Mouse (Mus musculus): ENCODE results near the gene Actg2. TPM values are rescaled to one million over a fixed set of nuclear protein-coding genes. Genes with fewer than 3 reads are reported as not detected.

The Actg2 gene
- total RNA-seq, 2 experiments from 2014 or later, result not detected

- no peak for ATAC-seq (replicated peaks; ENCODE audit: poor library complexity)
Observed at GRCm38 (mm10) chr6:83480019-83480655, 55.9 kb downstream of the Actg2 start.

- ATAC-seq (replicated peaks; ENCODE audit: poor library complexity), result no peak
Observed at GRCm38 (mm10) chr6:83479193-83479592, 56.9 kb downstream of the Actg2 start.

GRCm38 (mm10) chr6:83478628-83479027, 57.4 kb downstream of the Actg2 start:
- ATAC-seq (replicated peaks; ENCODE audit: poor library complexity), result no peak

- no peak for ATAC-seq (replicated peaks; ENCODE audit: poor library complexity)
Observed at GRCm38 (mm10) chr6:83478217-83478616, 57.8 kb downstream of the Actg2 start.

- ATAC-seq (replicated peaks; ENCODE audit: poor library complexity), result no peak
Observed at GRCm38 (mm10) chr6:83475431-83475830, 60.6 kb downstream of the Actg2 start.

GRCm38 (mm10) chr6:83473240-83473639, 62.8 kb downstream of the Actg2 start:
- ATAC-seq (replicated peaks; ENCODE audit: poor library complexity), result peak; percentile 85

DNA sequence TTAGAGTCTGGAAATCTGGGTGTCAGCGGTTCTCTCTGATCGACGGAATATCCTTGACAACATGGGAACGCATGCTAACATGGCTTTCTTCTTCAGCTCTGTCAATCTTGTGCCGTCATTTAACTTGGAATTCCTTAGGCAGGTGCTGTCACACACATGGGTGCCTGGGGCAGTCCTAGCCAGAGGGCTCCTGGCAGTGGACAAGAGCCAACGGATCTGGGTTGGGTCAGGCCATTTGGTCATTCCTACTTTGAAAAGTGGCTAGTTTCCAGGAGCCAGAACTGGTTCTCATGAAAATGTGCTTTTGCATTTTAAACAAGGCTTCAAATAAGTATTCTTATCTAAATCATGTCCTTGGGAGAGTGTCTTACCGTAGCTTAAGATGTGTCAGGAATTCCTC, 64.3 kb downstream of the Actg2 start:
- no peak for ATAC-seq (replicated peaks; ENCODE audit: poor library complexity)

GRCm38 (mm10) chr6:83464011-83464410, 72.1 kb downstream of the Actg2 start:
- no peak for ATAC-seq (replicated peaks; ENCODE audit: poor library complexity)

Other genes with a start within 250 kb of the Actg2 start
- 19.7 and 26.8 TPM in 2 replicates for gene Mthfd2, start 210.4 kb downstream of the Actg2 start, total RNA-seq (2015)
- 23.1 and 25.0 TPM in 2 replicates for gene Mthfd2, start 210.4 kb downstream of the Actg2 start, total RNA-seq (2017)
- 83.8 and 90.1 TPM in 2 replicates for gene Mob1a, start 210.2 kb downstream of the Actg2 start, total RNA-seq (2015)
- gene Mob1a, start 210.2 kb downstream of the Actg2 start, total RNA-seq (2017), result 129 and 133 TPM in 2 replicates
- gene Bola3, start 187.1 kb downstream of the Actg2 start, total RNA-seq (2015), result 81.1 and 95.2 TPM in 2 replicates
- 62.6 and 70.8 TPM in 2 replicates for gene Bola3, start 187.1 kb downstream of the Actg2 start, total RNA-seq (2017)
- 27.9 and 29.6 TPM in 2 replicates for gene Tet3, start 77.2 kb downstream of the Actg2 start, total RNA-seq (2015)
- 12.2 and 14.5 TPM in 2 replicates for gene Tet3, start 77.2 kb downstream of the Actg2 start, total RNA-seq (2017)
- 40.2 and 51.7 TPM in 2 replicates for gene Dguok, start 29.3 kb downstream of the Actg2 start, total RNA-seq (2015)
- gene Dguok, start 29.3 kb downstream of the Actg2 start, total RNA-seq (2017), result 34.3 and 35.3 TPM in 2 replicates
- 30.8 and 34.5 TPM in 2 replicates for gene Stambp, start 36.5 kb upstream of the Actg2 start, total RNA-seq (2015)
- gene Stambp, start 36.5 kb upstream of the Actg2 start, total RNA-seq (2017), result 4.0 and 7.4 TPM in 2 replicates
- not detected in 2 replicates for gene Clec4f, start 119.9 kb upstream of the Actg2 start, total RNA-seq (2015)
- not detected in 2 replicates for gene Clec4f, start 119.9 kb upstream of the Actg2 start, total RNA-seq (2017)
- gene Cd207, start 141.6 kb upstream of the Actg2 start, total RNA-seq (2015), result not detected in 2 replicates
- gene Cd207, start 141.6 kb upstream of the Actg2 start, total RNA-seq (2017), result not detected in 2 replicates
- not detected in 2 replicates for gene Vax2, start 175.0 kb upstream of the Actg2 start, total RNA-seq (2015)
- not detected in 2 replicates for gene Vax2, start 175.0 kb upstream of the Actg2 start, total RNA-seq (2017)
- not detected in 2 replicates for gene Atp6v1b1, start 206.7 kb upstream of the Actg2 start, total RNA-seq (2015)
- gene Atp6v1b1, start 206.7 kb upstream of the Actg2 start, total RNA-seq (2017), result not detected in 2 replicates
- gene Ankrd53, start 226.4 kb upstream of the Actg2 start, total RNA-seq (2015), result not detected in 2 replicates
- not detected in 2 replicates for gene Ankrd53, start 226.4 kb upstream of the Actg2 start, total RNA-seq (2017)
- 57.5 TPM in 2 replicates for gene Tex261, start 239.5 kb upstream of the Actg2 start, total RNA-seq (2015)
- gene Tex261, start 239.5 kb upstream of the Actg2 start, total RNA-seq (2017), result 36.5 and 39.8 TPM in 2 replicates